Mouse (Mus musculus): ENCODE data around the gene Steap3.

GRCm38 (mm10) chr1:120245661-120246131 is 26.8 kb downstream of the Steap3 start:
- no peak for TF ChIP-seq CTCF (IDR thresholded peaks at IDR 0.05; ENCODE audit: insufficient read depth, low read length)
- TF ChIP-seq POLR2A (IDR thresholded peaks at IDR 0.05; ENCODE audit: borderline replicate concordance, extremely low read depth, low read depth, low read length): no peak

Measured in lung, adult 2 months (tissue).